Mouse (Mus musculus) megakaryocyte, embryonic 14.5 days (primary cell): ENCODE measurements around the gene Ston1.

Experiments used
- FLI1 ChIP-seq: IDR thresholded peaks from 2 replicates; pipeline ENCODE4 v1.6.1; 2012; ENCODE audit warnings: low read length, inconsistent platforms, mixed read lengths
- GATA1 ChIP-seq: IDR thresholded peaks from 3 replicates; pipeline ENCODE4 v1.6.1; 2012; ENCODE audit warnings: mixed read lengths, low read length, inconsistent platforms, borderline replicate concordance

- TF ChIP-seq GATA1 (no peak), FLI1 (no peak)
Measured at GRCm38 (mm10) chr17:88703112-88703511, 105.6 kb downstream of the Ston1 start.
